Mouse (Mus musculus): ENCODE results near the gene AC124502.3.

DNA sequence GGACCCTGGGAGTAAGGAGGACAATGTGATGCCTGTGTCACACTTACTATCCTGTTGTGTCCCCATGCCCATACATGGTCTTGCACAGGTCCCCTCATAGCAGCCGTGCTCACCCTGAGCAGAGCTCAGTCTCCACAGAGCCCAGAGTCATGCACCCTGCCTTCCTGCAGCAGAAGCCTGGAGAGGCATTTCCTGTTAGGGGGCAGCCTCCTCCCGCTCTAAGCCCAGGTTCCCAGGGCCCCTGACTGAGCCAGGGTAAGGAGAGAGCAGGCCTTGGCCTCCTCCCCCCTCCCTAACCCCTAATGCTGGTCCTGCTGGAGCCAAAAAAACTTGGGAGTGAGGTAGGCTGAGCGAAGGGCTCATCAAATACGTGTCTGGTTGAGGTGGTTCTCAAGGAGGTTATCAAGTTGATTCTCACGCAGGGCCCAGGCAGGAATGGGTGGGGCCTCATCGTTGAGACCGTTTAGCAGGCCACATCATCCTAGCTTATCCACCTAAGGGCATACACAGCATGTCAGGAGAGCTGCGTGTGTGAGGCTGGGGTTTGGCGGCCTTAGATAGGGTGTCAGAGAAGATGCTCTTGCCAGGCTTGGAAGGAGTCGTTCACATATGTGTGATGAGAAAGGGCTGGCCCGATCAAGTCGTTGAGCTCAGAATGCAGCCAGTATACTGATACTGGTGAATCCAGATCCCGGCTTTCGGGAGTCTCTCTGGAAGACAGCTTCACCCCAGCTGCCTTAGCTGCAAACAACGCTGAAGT, 28.5 kb downstream of the AC124502.3 start:
- no peak for TF ChIP-seq GATA1 (IDR thresholded peaks at IDR 0.05; ENCODE audit: borderline replicate concordance, low read length)
- no peak for TF ChIP-seq FLI1 (IDR thresholded peaks at IDR 0.05; ENCODE audit: low read length)
